Mouse (Mus musculus): ENCODE data around the gene Hnrnpa2b1. TPM values are rescaled to one million over a fixed set of nuclear protein-coding genes. Genes with fewer than 3 reads are reported as not detected.

Gene Hnrnpa2b1
- polyA plus RNA-seq, 1 experiment from 2014 or later = 701 TPM

DNA sequence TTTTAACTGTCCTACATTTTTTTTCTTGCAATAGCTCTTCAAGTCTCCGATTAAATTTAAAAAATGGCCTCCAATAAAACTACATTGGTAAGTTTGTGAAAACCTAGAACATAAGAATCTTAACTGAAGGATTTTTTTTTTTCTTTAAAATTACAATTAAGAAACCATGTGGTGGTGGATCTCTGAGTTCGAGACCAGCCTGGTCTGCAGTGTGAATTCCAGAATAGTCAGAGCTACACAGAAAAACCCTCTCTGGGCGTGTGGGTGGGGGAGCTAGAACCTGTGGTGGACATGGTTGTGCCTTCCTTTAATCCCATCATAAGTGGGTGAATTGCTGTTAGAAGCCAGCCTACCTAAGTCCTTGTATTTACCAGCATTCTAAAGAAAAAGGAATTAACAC lies 2.1 kb upstream of the Hnrnpa2b1 start:
- H3K9ac ChIP-seq = peak overlapping the region; percentile 100
- H3K4me3 ChIP-seq (replicated peaks; ENCODE audit: low read length) = peak overlapping the region; percentile 85
- no peaks in the 10 kb centered on the region for H3K9me3 ChIP-seq (ENCODE audit: control insufficient read depth, low read length)
- H3K4me2 ChIP-seq (replicated peaks) = peak overlapping the region; percentile 60
- no peak for DNase-seq (ENCODE audit: low spot score)
- WGBS = 12% methylated on average over 3 of the region's 3 CpGs
- no peak for ATAC-seq (ENCODE audit: low FRiP score)
- H3K36me3 ChIP-seq (replicated peaks; ENCODE audit: control insufficient read depth, insufficient read depth) = peaks cover 44% of the 10 kb centered on the region
- H3K4me1 ChIP-seq (replicated peaks; ENCODE audit: control insufficient read depth, insufficient read depth, low read length) = peaks cover 30% of the 10 kb centered on the region
- H3K27ac ChIP-seq = peak overlapping the region; percentile 100
- H3K27me3 ChIP-seq (ENCODE audit: control insufficient read depth, insufficient read depth, low read length) = no peaks in the 10 kb centered on the region

DNA sequence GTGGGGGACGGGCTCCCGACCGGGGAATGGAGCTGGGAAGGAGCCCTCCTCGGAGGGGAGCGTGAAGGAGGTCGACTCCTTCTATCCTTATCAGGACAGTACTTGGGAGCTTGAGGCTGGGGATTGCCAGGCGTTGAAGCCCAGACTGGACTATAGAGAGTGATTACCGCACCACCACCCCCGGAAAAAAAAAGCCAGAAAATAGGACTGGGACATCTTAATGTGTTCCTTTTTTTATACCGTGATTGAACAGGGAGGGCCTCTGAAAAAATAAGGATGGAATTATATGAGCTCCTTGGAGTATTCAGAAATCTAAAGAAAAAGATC lies 1.4 kb upstream of the Hnrnpa2b1 start:
- no peak for ATAC-seq (ENCODE audit: low FRiP score)
- peak overlapping the region; percentile 60 for H3K4me2 ChIP-seq (replicated peaks)
- no peaks in the 10 kb centered on the region for H3K27me3 ChIP-seq (ENCODE audit: control insufficient read depth, insufficient read depth, low read length)
- DNase-seq (ENCODE audit: low spot score) = no peak
- H3K4me3 ChIP-seq (replicated peaks; ENCODE audit: low read length) = peak overlapping the region; percentile 85
- H3K9me3 ChIP-seq (ENCODE audit: control insufficient read depth, low read length) = no peaks in the 10 kb centered on the region
- H3K9ac ChIP-seq = peak overlapping the region; percentile 100
- peaks cover 45% of the 10 kb centered on the region for H3K36me3 ChIP-seq (replicated peaks; ENCODE audit: control insufficient read depth, insufficient read depth)
- H3K27ac ChIP-seq = peak overlapping the region; percentile 100
- peaks cover 37% of the 10 kb centered on the region for H3K4me1 ChIP-seq (replicated peaks; ENCODE audit: control insufficient read depth, insufficient read depth, low read length)
- 1% methylated on average over 10 of the region's 10 CpGs for WGBS

DNA sequence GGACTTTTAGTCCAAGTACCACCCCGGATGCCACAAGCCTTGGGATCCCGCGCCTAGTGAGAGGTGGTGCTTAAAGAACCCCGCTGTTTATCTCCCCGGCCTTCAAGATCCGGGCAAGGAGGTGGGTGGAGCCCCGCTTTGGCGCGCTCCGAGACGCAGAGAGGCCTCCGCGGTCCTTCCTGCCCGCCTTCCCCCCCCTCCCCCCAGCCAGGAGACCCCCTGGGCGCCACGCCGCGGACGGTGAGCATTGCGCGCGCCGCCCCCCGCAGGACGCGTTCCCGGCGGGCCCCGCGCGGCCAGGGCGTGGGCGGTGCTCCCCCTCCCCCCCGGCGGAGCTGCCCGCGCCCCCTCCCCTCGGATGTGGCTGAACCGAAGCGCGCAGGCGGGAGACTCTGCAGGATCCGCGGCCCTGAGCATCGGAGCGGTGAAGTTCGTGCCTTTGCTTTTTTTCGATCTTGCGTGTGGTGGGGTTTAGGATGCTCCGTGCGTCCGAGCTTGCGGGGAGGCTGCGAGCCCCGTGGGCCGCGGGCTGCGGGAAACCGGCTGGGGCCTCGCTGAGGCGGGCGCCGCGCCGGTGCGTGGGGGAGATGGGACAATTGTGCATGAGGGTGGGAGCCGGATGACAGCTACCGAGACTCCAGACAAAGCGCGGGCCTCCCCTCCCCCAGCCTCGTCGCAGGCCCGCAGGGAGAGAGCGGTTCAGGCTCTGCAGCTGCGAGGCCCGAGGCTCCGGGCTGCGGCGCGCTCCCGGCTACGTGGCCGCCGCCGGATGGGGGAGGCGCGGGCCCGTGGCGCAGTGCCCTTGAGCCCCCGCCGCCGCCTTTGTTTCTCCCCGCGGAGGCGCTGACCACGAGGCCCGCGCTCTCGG lies 851 bp upstream of the Hnrnpa2b1 start, which contains the start of gene Cbx3:
Gene Cbx3 (plus strand): TSS at position 50 of the 868 bp plus-strand sequence.
- DNase-seq (ENCODE audit: low spot score) = peak; percentile 86
- peaks cover 43% of the 10 kb centered on the region for H3K4me1 ChIP-seq (replicated peaks; ENCODE audit: control insufficient read depth, insufficient read depth, low read length)
- H3K4me2 ChIP-seq (replicated peaks) = peak within 1 kb of the TSS; percentile 81
- peak; percentile 81 for ATAC-seq (ENCODE audit: low FRiP score)
- H3K27ac ChIP-seq = peak within 1 kb of the TSS; percentile 100
- H3K4me3 ChIP-seq (replicated peaks; ENCODE audit: low read length) = peak within 1 kb of the TSS; percentile 85
- no peaks in the 10 kb centered on the region for H3K27me3 ChIP-seq (ENCODE audit: control insufficient read depth, insufficient read depth, low read length)
- under 1% methylated on average over 74 of the region's 99 CpGs for WGBS
- peaks cover 45% of the 10 kb centered on the region for H3K36me3 ChIP-seq (replicated peaks; ENCODE audit: control insufficient read depth, insufficient read depth)
- H3K9me3 ChIP-seq (ENCODE audit: control insufficient read depth, low read length) = no peaks in the 10 kb centered on the region
- H3K9ac ChIP-seq = peak within 1 kb of the TSS; percentile 100

DNA sequence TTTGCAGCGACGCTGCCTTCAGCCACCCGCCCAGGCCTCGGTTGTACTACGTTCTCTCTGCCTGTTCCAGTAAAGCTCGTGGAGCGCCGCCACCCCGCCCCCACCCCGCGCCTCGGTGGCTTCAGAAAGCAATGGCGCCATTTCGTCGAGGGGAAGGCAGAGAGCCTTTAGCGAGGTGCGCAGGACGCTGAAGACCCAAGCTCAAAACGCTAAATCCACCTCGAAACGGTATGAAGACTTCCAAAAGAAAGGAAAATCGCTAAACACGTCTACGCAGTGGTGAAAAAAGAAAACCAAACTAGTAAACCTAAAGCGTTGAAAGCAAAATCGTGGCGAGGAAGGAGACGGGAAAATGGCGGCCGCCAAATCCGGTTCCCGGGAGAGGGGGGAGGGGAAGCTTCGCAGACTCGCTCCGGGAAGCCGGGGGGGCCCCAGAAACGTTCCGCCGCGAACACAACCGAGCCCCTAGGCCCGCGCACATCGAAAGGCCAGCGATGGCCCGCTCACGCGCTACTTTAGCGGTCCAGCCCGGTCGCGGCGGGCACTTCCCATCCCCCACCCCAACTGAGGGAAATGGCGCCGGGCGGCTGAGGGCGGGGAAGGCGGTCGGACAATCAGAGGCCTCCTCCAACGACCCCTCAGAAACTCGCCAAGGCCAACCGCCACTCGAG lies 668 bp downstream of the Hnrnpa2b1 start:
- Histone ChIP-seq H3K4me2 (replicated peaks) (peak overlapping the region; percentile 81), H3K27ac (peak overlapping the region; percentile 100), H3K4me1 (replicated peaks; ENCODE audit: control insufficient read depth, insufficient read depth, low read length) (peaks cover 52% of the 10 kb centered on the region), H3K27me3 (ENCODE audit: control insufficient read depth, insufficient read depth, low read length) (no peaks in the 10 kb centered on the region), H3K9me3 (ENCODE audit: control insufficient read depth, low read length) (no peaks in the 10 kb centered on the region), H3K9ac (peak overlapping the region; percentile 99), H3K36me3 (replicated peaks; ENCODE audit: control insufficient read depth, insufficient read depth) (peaks cover 47% of the 10 kb centered on the region), H3K4me3 (replicated peaks; ENCODE audit: low read length) (peak overlapping the region; percentile 85)
- ATAC-seq (ENCODE audit: low FRiP score) (peak; percentile 13; the same call in 1 of the 2 replicates), DNase-seq (ENCODE audit: low spot score) (peak; percentile 78)
- under 1% methylated on average over 58 of the region's 63 CpGs for WGBS

DNA sequence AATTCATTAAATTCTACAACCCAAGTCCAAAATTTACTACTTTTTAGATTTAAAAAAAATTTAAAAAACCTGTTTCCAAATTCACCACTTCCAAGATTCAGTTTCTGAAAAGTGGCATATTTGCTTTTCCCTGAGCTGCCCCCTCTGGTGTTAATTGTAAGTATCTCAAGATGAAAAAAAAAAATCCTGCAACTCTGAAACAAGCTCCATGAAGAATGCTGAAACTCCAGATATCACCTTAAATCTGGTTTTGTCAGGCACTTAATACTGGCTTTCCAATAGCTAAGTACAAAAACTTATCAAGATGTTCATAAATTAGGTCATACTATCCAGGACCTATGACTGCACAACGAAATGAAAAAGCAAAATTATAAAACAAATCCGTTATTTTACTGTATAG lies 2.0 kb downstream of the Hnrnpa2b1 start:
- Histone ChIP-seq H3K4me1 (replicated peaks; ENCODE audit: control insufficient read depth, insufficient read depth, low read length) (peaks cover 42% of the 10 kb centered on the region), H3K4me2 (replicated peaks) (peak overlapping the region; percentile 81), H3K9ac (peak overlapping the region; percentile 99), H3K36me3 (replicated peaks; ENCODE audit: control insufficient read depth, insufficient read depth) (peaks cover 48% of the 10 kb centered on the region), H3K4me3 (replicated peaks; ENCODE audit: low read length) (peak overlapping the region; percentile 85), H3K27me3 (ENCODE audit: control insufficient read depth, insufficient read depth, low read length) (no peaks in the 10 kb centered on the region), H3K27ac (no peak overlapping the region), H3K9me3 (ENCODE audit: control insufficient read depth, low read length) (no peaks in the 10 kb centered on the region)
- 3% methylated on average over 2 of the region's 2 CpGs for WGBS
- ATAC-seq (ENCODE audit: low FRiP score) (no peak), DNase-seq (ENCODE audit: low spot score) (no peak)

DNA sequence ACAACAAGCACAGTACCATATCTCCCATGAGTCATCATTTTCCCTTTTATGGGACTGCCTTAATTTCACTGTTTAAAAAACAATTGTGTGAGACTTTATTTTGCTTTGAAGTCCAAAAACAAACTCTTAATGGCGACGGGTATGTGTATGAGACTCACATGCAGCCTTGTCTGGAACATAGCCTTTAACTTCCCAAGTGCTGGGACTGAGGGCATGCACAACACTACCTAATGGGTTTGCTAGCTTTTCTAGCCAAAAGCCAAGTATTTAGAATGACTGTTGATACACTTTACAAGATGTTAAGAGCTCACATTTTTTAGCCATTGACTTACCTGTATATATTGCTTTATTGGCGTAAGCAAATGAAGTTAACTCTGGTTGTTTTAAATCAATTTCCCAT lies 9.3 kb downstream of the Hnrnpa2b1 start:
- Histone ChIP-seq H3K27ac (no peak overlapping the region), H3K4me2 (replicated peaks) (no peak overlapping the region), H3K4me1 (replicated peaks; ENCODE audit: control insufficient read depth, insufficient read depth, low read length) (peaks cover 13% of the 10 kb centered on the region), H3K36me3 (replicated peaks; ENCODE audit: control insufficient read depth, insufficient read depth) (peaks cover 80% of the 10 kb centered on the region), H3K9ac (no peak overlapping the region), H3K27me3 (ENCODE audit: control insufficient read depth, insufficient read depth, low read length) (no peaks in the 10 kb centered on the region), H3K4me3 (replicated peaks; ENCODE audit: low read length) (no peak overlapping the region), H3K9me3 (ENCODE audit: control insufficient read depth, low read length) (no peaks in the 10 kb centered on the region)
- DNase-seq (ENCODE audit: low spot score) (no peak), ATAC-seq (ENCODE audit: low FRiP score) (no peak)
- WGBS = 79% methylated on average over 3 of the region's 3 CpGs

DNA sequence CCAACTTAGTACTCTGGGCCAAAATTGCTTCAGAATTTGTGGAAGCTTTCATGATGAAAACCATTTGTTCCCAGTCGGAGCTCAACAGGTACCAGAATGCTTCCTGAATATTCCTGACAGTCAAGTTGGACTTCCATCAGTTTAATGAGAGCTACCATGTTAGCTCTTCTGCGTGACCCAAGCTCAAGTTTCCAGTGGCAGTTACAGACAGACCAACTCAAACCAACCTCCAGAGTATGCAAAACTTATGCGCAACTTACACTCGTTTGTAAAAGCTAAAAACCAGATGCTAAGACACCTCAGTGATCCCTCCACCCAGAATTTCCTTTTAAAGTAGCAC lies 9.7 kb downstream of the Hnrnpa2b1 start:
- no peak for ATAC-seq (ENCODE audit: low FRiP score)
- Histone ChIP-seq H3K9me3 (ENCODE audit: control insufficient read depth, low read length) (no peaks in the 10 kb centered on the region), H3K27me3 (ENCODE audit: control insufficient read depth, insufficient read depth, low read length) (no peaks in the 10 kb centered on the region), H3K27ac (no peak overlapping the region), H3K36me3 (replicated peaks; ENCODE audit: control insufficient read depth, insufficient read depth) (peaks cover 77% of the 10 kb centered on the region), H3K4me3 (replicated peaks; ENCODE audit: low read length) (no peak overlapping the region), H3K4me2 (replicated peaks) (no peak overlapping the region), H3K4me1 (replicated peaks; ENCODE audit: control insufficient read depth, insufficient read depth, low read length) (peaks cover 11% of the 10 kb centered on the region), H3K9ac (no peak overlapping the region)
- WGBS = 76% methylated on average over 4 of the region's 4 CpGs
- no peak for DNase-seq (ENCODE audit: low spot score)

DNA sequence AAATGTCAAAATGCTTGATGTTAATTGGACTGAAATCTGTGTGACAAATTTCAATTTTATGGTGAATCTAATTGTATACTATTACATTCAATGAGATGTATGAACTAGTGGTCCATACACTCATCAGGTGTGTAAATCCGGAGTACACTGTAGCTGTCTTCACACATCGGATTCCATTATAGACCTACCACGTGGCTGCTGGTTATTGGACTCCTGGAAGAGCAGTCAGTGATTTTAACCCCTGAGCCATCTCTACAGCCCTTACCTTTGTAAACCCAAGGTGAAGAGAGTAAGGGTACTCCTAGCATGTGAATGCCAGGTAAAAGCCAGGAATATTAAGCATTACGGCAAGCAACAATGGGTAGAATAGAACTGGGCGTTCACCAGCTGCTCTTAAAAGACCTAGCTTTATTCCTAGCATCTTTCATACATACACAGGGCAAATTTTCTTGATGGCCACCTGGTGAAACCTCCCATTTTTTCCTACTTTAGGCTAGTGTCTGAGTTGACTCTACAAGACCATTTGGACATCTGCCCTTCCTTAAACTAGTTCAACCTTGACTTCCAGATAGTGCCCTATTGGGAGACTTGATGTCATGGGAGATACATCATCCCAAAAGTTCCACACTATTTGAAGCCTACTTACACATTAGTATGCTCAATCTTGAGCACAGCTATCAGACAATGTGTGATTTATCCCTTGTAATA lies 10.2 kb downstream of the Hnrnpa2b1 start:
- Histone ChIP-seq H3K4me2 (replicated peaks) (no peak overlapping the region), H3K27me3 (ENCODE audit: control insufficient read depth, insufficient read depth, low read length) (no peaks in the 10 kb centered on the region), H3K36me3 (replicated peaks; ENCODE audit: control insufficient read depth, insufficient read depth) (peaks cover 71% of the 10 kb centered on the region), H3K27ac (no peak overlapping the region), H3K4me3 (replicated peaks; ENCODE audit: low read length) (no peak overlapping the region), H3K4me1 (replicated peaks; ENCODE audit: control insufficient read depth, insufficient read depth, low read length) (peaks cover 6% of the 10 kb centered on the region), H3K9me3 (ENCODE audit: control insufficient read depth, low read length) (no peaks in the 10 kb centered on the region), H3K9ac (no peak overlapping the region)
- ATAC-seq (ENCODE audit: low FRiP score) = peak; percentile 47; the same call in 1 of the 2 replicates
- WGBS = 37% methylated on average over 5 of the region's 5 CpGs
- no peak for DNase-seq (ENCODE audit: low spot score)

DNA sequence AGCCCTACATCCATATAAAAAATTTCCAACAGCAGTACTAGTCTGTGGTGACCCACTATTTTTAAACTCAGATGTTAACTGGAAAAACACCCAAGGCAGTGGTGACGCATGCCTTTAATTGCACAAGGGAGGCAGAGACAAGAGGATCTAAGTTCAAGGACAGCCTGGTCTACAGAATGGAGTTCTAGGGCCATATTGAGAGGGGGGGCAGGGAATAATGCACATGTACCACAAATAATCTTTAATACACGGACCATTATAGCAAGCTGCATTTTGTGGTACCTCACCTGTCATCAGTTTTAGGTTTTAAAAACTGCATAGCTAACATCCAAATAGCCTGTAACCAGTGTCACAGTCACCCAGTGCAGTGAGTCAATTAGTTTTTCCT lies 10.8 kb downstream of the Hnrnpa2b1 start:
- H3K36me3 ChIP-seq (replicated peaks; ENCODE audit: control insufficient read depth, insufficient read depth) = peaks cover 66% of the 10 kb centered on the region

More for the DNA sequence above, 10.8 kb downstream of the Hnrnpa2b1 start:
- ATAC-seq (ENCODE audit: low FRiP score) (peak; percentile 32; the same call in 1 of the 2 replicates), DNase-seq (ENCODE audit: low spot score) (no peak)
- H3K9ac ChIP-seq = no peak overlapping the region
- no peak overlapping the region for H3K4me2 ChIP-seq (replicated peaks)
- H3K9me3 ChIP-seq (ENCODE audit: control insufficient read depth, low read length) = no peaks in the 10 kb centered on the region
- no peak overlapping the region for H3K4me3 ChIP-seq (replicated peaks; ENCODE audit: low read length)
- peaks cover 4% of the 10 kb centered on the region; the same call in 1 of the 2 replicates for H3K4me1 ChIP-seq (replicated peaks; ENCODE audit: control insufficient read depth, insufficient read depth, low read length)
- H3K27ac ChIP-seq = no peak overlapping the region
- no peaks in the 10 kb centered on the region for H3K27me3 ChIP-seq (ENCODE audit: control insufficient read depth, insufficient read depth, low read length)
- WGBS = 45% methylated on average over 2 of the region's 2 CpGs
